Mouse (Mus musculus) forebrain, embryonic 12.5 days (tissue): ENCODE data around the gene Zyx. TPM values are rescaled to one million over a fixed set of nuclear protein-coding genes. Genes with fewer than 3 reads are reported as not detected.
A peak's percentile ranks its signal among the peaks of the same experiment; 100 is the strongest.

Experiments
- ATAC-seq: fragments of 200-750 bp; cut with Nextera tagmentation; 2 replicates; pipeline ENCODE4 v1.8.0; 2017; ENCODE audit warnings: moderate TSS enrichment; ENCODE audit not compliant: low FRiP score
- H3K27ac ChIP-seq: fragments of 300-500 bp; sonication (generic); 2 replicates; pipeline ENCODE4 v1.5.1; 2016; ENCODE audit warnings: mild to moderate bottlenecking
- H3K27me3 ChIP-seq: fragments of 300-500 bp; sonication (generic); 2 replicates; pipeline ENCODE4 v1.6.1; 2016; ENCODE audit warnings: mild to moderate bottlenecking
- H3K36me3 ChIP-seq: fragments of 300-500 bp; sonication (generic); replicated peaks from 2 replicates; pipeline ENCODE4 v1.6.1; 2016; ENCODE audit warnings: mild to moderate bottlenecking
- H3K4me1 ChIP-seq: fragments of 300-500 bp; sonication (generic); 2 replicates; pipeline ENCODE4 v1.6.1; 2016
- H3K4me2 ChIP-seq: fragments of 300-500 bp; sonication (generic); 2 replicates; pipeline ENCODE4 v1.6.1; 2016; ENCODE audit warnings: mild to moderate bottlenecking, moderate library complexity
- H3K4me3 ChIP-seq: fragments of 300-500 bp; sonication (generic); replicated peaks from 2 replicates; pipeline ENCODE4 v1.5.1; 2016; ENCODE audit warnings: mild to moderate bottlenecking
- H3K9ac ChIP-seq: fragments of 300-500 bp; sonication (generic); 2 replicates; pipeline ENCODE4 v1.6.1; 2016; ENCODE audit warnings: mild to moderate bottlenecking
- H3K9me3 ChIP-seq: fragments of 300-500 bp; sonication (generic); 2 replicates; pipeline ENCODE4 v1.6.1; 2016
- WGBS: fragments of 180-500 bp; shearing (Covaris S2); methylation state at CpG from one replicate; pipeline ENCODE4 v1.1.7; 2016; 5-methylcytosine and 5-hydroxymethylcytosine counted together
- polyA plus RNA-seq: library from polyadenylated mRNA; unstranded; fragments of >200 nt; fragmentation: Nextera tagmentation; extraction: Ambion mirVana; gene quantifications from 2 replicates; pipeline ENCODE4 v1.2.1, GENCODE M21; 2016

Gene Zyx
- polyA plus RNA-seq, 1 experiment from 2014 or later, result 66.6 TPM

DNA sequence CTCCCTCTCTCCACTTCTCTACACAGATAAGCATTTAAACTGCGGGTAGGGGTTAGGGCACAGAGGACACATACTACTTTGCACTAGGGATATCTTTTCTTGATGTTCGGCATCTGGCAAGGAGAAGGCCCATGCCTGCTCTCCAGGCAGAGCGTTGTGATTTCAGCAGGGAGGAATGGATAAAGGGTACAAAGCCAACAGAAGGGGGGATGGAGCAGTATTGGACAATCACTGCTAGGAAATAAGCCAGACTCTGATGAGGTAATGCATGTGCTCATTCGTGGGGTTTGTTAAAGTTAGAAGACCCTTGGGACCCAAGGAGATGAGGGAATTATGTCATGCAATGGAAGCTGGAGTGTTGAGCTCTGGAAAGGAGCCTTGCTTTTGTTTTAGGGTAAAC, 25.3 kb downstream of the Zyx start:
- H3K4me2 ChIP-seq, result no peak overlapping the region
- H3K36me3 ChIP-seq, result no peaks in the 10 kb centered on the region
- no peak overlapping the region for H3K9ac ChIP-seq
- no peaks in the 10 kb centered on the region for H3K9me3 ChIP-seq
- no peak overlapping the region for H3K4me3 ChIP-seq
- no peak overlapping the region for H3K27ac ChIP-seq
- 77% methylated on average over 4 of the region's 4 CpGs for WGBS
- peaks cover 28% of the 10 kb centered on the region for H3K27me3 ChIP-seq
- peaks cover 14% of the 10 kb centered on the region for H3K4me1 ChIP-seq
- no peak for ATAC-seq

DNA sequence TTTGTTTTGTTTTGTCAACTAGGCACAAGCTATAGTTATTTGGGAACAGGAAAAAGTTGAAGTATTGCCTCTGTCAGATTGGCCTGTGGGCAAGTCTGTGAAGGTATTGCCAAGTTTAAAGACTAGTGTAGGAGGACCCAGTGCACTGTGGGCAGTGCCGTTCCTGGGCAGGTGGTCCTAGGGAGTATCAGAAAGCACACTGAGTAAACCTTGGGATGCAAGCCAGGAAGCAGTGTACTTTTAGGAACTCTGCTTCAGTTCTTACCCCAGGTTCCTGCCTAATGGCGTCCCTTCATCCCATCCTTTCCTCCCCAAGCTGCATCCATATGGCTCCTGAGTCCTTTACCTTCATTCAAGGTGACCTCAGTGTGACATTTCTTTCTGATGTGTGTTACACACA, 25.7 kb downstream of the Zyx start:
- Histone ChIP-seq H3K4me3 (no peak overlapping the region), H3K36me3 (no peaks in the 10 kb centered on the region), H3K4me2 (no peak overlapping the region), H3K9ac (no peak overlapping the region), H3K27me3 (peaks cover 28% of the 10 kb centered on the region), H3K9me3 (no peaks in the 10 kb centered on the region), H3K27ac (no peak overlapping the region), H3K4me1 (peaks cover 11% of the 10 kb centered on the region)
- 89% methylated on average over 2 of the region's 2 CpGs for WGBS
- no peak for ATAC-seq

DNA sequence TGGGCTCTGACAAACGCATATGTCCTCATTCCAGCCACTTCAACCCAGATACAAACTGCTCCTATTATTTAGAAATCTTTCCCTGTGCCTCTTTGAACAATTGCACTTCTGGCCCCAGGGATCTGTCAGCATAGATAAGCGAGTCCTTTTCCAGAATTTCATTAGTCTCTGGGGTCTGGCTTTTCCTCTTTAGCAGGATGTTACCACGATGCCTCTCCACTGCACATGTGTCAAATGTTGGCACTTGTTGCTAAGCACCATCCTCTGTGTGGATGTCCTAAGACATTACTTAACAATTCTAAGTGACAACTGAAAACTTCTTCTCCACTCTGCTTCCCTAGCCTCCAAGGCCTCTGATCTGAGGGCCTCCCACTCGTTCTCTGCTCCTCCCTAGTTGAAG, 26.6 kb downstream of the Zyx start:
- Histone ChIP-seq H3K36me3 (no peaks in the 10 kb centered on the region), H3K4me3 (no peak overlapping the region), H3K9me3 (no peaks in the 10 kb centered on the region), H3K9ac (no peak overlapping the region), H3K4me1 (peaks cover 11% of the 10 kb centered on the region), H3K4me2 (no peak overlapping the region), H3K27ac (no peak overlapping the region), H3K27me3 (peaks cover 22% of the 10 kb centered on the region)
- ATAC-seq, result no peak
- WGBS, result 57% methylated on average over 4 of the region's 4 CpGs

DNA sequence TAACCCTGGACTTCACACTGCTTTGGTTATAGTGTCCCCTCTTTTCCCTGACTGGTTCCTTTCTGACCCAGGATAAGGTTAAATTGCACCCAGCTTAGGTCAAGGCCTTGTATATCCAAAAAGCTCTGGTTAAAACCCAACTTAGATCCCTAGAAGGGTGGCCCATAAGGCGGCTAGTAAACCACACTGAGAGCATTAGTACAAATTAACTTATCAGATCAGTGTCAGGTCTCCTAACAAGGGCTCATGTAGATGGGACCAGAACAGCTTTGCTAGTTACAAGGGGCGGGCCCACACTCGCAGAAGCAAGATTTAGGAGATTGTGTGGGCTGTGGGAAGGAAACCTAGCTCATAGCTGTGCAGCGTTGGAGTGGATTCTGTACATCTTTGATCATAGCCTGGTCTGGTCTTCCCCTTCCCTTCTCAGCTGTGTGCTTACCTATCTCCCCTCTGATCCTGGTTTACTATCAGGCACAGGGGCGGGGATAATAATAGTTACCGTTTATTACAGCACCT, 27.1 kb downstream of the Zyx start:
- Histone ChIP-seq H3K4me3 (no peak overlapping the region), H3K9ac (no peak overlapping the region), H3K4me1 (peaks cover 11% of the 10 kb centered on the region), H3K27ac (no peak overlapping the region), H3K4me2 (no peak overlapping the region), H3K9me3 (no peaks in the 10 kb centered on the region), H3K27me3 (peaks cover 17% of the 10 kb centered on the region), H3K36me3 (no peaks in the 10 kb centered on the region)
- no peak for ATAC-seq
- WGBS, result 81% methylated on average over 6 of the region's 6 CpGs

DNA sequence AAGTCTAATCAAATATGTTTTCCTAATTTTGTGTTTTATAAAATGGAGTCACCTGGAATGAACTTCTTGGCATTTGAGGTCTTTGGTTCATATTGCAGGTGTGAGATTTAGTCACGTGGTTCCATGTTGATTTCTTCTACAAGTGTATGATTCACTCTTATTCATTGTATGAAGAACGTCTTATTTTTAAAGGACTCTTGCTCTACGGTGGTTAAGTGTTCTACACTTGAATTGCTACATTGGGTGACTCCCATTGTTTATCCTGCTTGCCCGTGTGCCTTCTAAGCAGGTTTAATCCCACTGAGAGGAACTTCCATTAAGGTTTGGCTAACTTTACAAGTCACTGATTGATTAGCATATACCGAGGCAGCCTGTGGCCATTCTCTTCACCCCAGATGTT, 27.9 kb downstream of the Zyx start:
- peaks cover 9% of the 10 kb centered on the region; the same call in 1 of the 2 replicates for H3K27me3 ChIP-seq
- no peak overlapping the region for H3K9ac ChIP-seq
- no peaks in the 10 kb centered on the region for H3K36me3 ChIP-seq
- no peak overlapping the region for H3K27ac ChIP-seq
- peaks cover 11% of the 10 kb centered on the region for H3K4me1 ChIP-seq
- H3K9me3 ChIP-seq, result no peaks in the 10 kb centered on the region
- H3K4me2 ChIP-seq, result no peak overlapping the region
- H3K4me3 ChIP-seq, result no peak overlapping the region
- WGBS, result 67% methylated on average over 5 of the region's 5 CpGs
- no peak for ATAC-seq

DNA sequence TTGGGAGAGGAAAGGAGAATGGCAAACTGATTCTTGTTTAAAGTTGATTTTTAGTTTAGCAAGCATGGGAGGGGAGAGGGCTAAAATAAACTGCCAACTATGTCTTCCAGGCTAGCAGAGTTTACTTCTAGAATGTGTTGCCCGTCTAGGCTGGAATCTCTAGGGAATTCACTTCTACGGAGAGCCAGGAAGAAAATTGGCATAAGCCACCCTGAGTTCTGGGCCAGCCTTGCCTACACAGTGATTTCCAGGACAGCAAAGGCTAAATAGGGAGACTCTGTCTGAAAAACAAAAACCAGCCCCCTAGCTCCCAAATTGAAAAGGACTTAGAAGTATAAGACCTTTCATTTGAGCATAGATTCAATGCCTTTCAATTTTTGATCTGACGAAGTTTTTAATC, 30.1 kb downstream of the Zyx start:
- no peak for ATAC-seq
- Histone ChIP-seq H3K27me3 (no peaks in the 10 kb centered on the region), H3K36me3 (no peaks in the 10 kb centered on the region), H3K4me2 (no peak overlapping the region), H3K9me3 (no peaks in the 10 kb centered on the region), H3K4me1 (no peaks in the 10 kb centered on the region), H3K9ac (no peak overlapping the region), H3K27ac (no peak overlapping the region), H3K4me3 (no peak overlapping the region)
- WGBS, result 57% methylated on average over 3 of the region's 3 CpGs

DNA sequence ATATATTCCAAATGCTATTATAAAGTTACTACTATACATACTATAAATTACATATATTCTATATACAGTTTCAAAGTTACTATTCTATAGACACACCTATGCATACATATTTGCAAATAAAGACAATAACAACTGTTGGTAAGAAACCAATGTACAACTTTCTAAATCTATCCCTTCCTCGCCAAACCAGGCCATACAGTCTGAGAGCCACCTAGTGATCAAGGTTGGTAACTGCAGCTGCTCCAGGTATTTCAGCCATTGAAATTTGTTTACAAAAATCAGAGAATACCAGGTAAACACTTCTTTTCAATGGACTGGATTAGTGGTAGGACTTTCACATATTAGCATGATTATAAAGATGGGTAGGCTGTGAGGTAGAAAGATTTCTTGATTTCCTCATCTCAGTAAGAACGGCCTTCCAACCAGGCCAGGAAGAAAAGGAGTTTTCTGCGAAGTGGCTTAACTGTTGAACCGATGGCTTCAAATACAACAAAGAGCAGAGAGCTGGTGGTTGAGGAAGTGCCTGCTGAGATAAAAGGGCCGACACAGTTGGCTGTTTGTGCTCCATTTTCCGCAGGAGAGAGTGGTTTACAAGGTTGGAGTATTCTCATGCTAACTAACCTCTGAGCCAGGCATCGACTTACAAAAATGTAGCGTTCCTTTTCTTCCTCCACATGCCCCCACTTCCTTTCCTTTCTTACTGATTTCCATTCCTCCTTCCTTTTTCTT, 31.1 kb downstream of the Zyx start:
- Histone ChIP-seq H3K4me3 (no peak overlapping the region), H3K4me1 (no peaks in the 10 kb centered on the region), H3K4me2 (no peak overlapping the region; the same call in 1 of the 2 replicates), H3K9ac (no peak overlapping the region), H3K27ac (no peak overlapping the region), H3K9me3 (no peaks in the 10 kb centered on the region), H3K36me3 (no peaks in the 10 kb centered on the region), H3K27me3 (no peaks in the 10 kb centered on the region)
- peak; percentile 39; the same call in 1 of the 2 replicates for ATAC-seq
- WGBS, result 2% methylated on average over 8 of the region's 8 CpGs

DNA sequence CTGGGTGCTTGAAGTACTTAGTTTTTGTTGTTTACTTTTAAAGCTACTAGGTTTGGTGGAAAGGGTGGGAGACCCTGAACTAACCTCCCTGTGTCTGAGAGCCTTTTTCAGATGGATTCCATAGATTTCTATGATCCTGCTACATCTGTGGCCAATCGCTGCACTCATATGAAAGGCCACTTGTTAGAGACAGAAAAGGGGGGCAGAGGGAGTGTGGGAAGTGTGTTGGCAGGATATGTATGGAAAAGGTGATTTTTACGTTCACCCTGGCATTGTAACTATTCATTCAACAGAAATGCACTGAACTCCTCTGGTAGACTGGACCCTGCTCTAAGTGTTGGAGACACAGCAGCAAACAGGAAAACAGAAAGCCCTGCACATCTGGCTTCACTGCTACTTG, 31.8 kb downstream of the Zyx start:
- Histone ChIP-seq H3K36me3 (no peaks in the 10 kb centered on the region), H3K27ac (no peak overlapping the region), H3K27me3 (no peaks in the 10 kb centered on the region), H3K4me2 (no peak overlapping the region), H3K4me3 (no peak overlapping the region), H3K9me3 (no peaks in the 10 kb centered on the region), H3K9ac (no peak overlapping the region), H3K4me1 (no peaks in the 10 kb centered on the region)
- 25% methylated on average over 2 of the region's 2 CpGs for WGBS
- ATAC-seq, result no peak

DNA sequence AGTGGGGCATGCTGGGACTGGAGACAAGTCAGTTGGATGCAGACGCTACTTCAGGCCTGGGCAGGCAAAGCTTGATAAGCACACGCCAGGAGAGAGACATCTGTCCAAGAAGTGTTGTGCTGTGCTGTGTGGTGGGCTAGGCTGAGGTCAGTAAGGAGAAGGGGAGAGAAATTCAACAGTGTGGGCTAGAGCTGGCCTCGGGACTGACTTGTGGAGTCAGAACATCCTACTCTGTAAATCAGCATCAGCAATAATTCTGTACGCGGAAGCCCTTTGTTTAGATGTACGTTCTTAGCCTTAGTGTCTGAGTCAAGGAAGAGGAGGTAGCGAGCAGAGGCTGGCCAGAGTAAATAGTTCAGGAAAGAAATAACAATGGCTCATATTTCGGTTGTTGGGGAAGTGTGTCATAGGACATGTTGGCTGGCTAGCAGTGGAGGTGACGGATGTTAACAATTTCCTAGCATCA, 32.5 kb downstream of the Zyx start:
- Histone ChIP-seq H3K4me3 (no peak overlapping the region), H3K36me3 (no peaks in the 10 kb centered on the region), H3K9me3 (no peaks in the 10 kb centered on the region), H3K27ac (no peak overlapping the region), H3K9ac (no peak overlapping the region), H3K4me1 (no peaks in the 10 kb centered on the region), H3K4me2 (no peak overlapping the region), H3K27me3 (no peaks in the 10 kb centered on the region)
- 75% methylated on average over 9 of the region's 9 CpGs for WGBS
- no peak for ATAC-seq

DNA sequence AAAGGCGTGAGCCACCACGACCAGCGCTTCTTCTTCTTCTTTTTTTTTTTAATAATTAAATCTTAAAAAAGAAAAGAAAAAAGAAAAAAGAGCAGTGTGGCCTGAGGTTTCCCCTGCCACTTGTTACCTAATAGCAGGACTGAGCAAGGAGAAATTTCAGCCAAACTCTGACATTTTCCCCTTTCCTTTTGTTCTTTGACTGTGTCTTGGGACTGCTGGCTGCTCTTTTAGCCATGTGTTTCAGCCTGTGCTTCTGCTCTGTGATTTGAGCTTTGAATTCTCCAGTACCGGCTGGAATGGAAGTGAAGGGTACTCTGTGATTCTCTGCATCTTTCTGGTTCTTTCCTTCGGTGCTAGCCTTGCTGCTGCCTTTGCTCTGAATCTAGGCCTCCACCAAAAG, 33.9 kb downstream of the Zyx start:
- WGBS, result 94% methylated on average over 5 of the region's 5 CpGs
- no peak overlapping the region for H3K4me3 ChIP-seq
- H3K9me3 ChIP-seq, result no peaks in the 10 kb centered on the region
- no peak overlapping the region for H3K9ac ChIP-seq
- H3K4me1 ChIP-seq, result no peaks in the 10 kb centered on the region
- no peak overlapping the region for H3K27ac ChIP-seq
- H3K36me3 ChIP-seq, result no peaks in the 10 kb centered on the region
- no peak for ATAC-seq
- H3K4me2 ChIP-seq, result no peak overlapping the region
- H3K27me3 ChIP-seq, result no peaks in the 10 kb centered on the region

DNA sequence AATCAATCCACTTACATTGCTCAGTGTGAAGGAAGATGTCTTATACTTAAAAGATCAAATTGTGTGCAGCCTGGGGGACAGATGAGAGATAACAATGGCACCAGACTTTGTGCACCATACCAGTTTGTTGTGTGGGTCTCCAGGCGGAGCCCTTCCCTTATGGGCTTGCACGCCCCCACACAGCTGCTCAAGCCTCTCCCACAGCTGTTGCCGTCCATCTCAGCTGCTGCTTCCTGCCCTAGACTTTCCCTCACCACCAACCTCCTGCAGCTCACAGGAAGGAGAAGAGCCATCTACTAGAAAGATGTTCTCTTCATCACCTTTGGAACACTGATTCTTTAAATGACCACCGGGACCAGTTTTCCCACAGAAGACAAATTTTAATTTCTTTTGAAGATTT, 36.2 kb downstream of the Zyx start:
- 89% methylated on average over 4 of the region's 4 CpGs for WGBS
- H3K36me3 ChIP-seq, result no peaks in the 10 kb centered on the region
- ATAC-seq, result no peak
- H3K9ac ChIP-seq, result no peak overlapping the region
- H3K4me1 ChIP-seq, result no peaks in the 10 kb centered on the region
- H3K9me3 ChIP-seq, result no peaks in the 10 kb centered on the region
- H3K27ac ChIP-seq, result no peak overlapping the region
- no peak overlapping the region for H3K4me3 ChIP-seq
- H3K27me3 ChIP-seq, result no peaks in the 10 kb centered on the region
- no peak overlapping the region for H3K4me2 ChIP-seq

DNA sequence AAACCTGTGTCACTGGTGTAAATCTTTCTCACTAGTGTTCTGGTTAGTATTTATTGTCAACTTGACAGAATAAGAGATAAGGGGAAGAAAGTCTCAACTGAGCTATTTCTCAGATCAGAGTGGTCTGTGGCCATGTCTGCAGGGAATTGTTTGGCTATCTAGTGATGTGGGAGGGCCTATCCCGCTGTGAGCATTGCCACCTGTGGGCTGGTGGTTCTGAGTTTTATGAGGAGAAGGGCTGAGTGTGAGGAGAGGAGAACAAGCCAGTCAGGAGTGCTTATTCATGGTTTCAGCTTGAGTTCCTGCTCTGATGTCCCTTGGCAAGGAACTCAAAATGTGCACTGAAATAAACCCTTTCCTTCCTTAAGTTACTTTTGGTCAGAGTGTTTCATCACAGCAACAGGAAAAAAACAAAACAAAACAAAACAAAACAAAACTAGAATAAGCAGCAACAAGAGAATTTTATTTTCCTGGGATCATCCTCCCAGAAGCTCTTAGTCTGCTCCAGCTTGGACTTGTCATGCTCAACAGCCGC, 42.4 kb downstream of the Zyx start:
- Histone ChIP-seq H3K36me3 (no peaks in the 10 kb centered on the region), H3K4me1 (no peaks in the 10 kb centered on the region), H3K4me3 (no peak overlapping the region), H3K27me3 (no peaks in the 10 kb centered on the region), H3K9ac (no peak overlapping the region), H3K27ac (no peak overlapping the region), H3K4me2 (no peak overlapping the region), H3K9me3 (no peaks in the 10 kb centered on the region)
- no peak for ATAC-seq
- 58% methylated on average over 2 of the region's 2 CpGs for WGBS
